Mouse (Mus musculus): ENCODE results near the gene Gadd45b. TPM values are rescaled to one million over a fixed set of nuclear protein-coding genes. Genes with fewer than 3 reads are reported as not detected.

Gadd45b gene
- polyA plus RNA-seq, 1 experiment from 2014 or later = 17.1 TPM

GRCm38 (mm10) chr10:80933421-80933979 lies 3.6 kb downstream of the Gadd45b start:
- H3K27ac ChIP-seq = peak overlapping the region; percentile 84
- peaks cover 93% of the 10 kb centered on the region for H3K4me1 ChIP-seq
- peaks cover 79% of the 10 kb centered on the region for H3K27me3 ChIP-seq (ENCODE audit: insufficient read depth, poor library complexity, severe bottlenecking)
- H3K36me3 ChIP-seq = no peaks in the 10 kb centered on the region
- peak overlapping the region; percentile 74 for H3K4me3 ChIP-seq
- no peak for DNase-seq (ENCODE audit: low spot score)
- 4% methylated on average over 21 of the region's 21 CpGs for WGBS
- no peaks in the 10 kb centered on the region for H3K9me3 ChIP-seq

GRCm38 (mm10) chr10:80934136-80934985 lies 4.5 kb downstream of the Gadd45b start:
- WGBS = 50% methylated on average over 14 of the region's 14 CpGs
- H3K4me3 ChIP-seq = no peak overlapping the region
- peaks cover 93% of the 10 kb centered on the region for H3K4me1 ChIP-seq
- 0 out of 2 replicates have a peak overlapping the region, but pooled peaks have one; percentile 31 for H3K27ac ChIP-seq
- no peaks in the 10 kb centered on the region for H3K36me3 ChIP-seq
- H3K27me3 ChIP-seq (ENCODE audit: insufficient read depth, poor library complexity, severe bottlenecking) = peaks cover 80% of the 10 kb centered on the region
- DNase-seq (ENCODE audit: low spot score) = no peak
- H3K9me3 ChIP-seq = no peaks in the 10 kb centered on the region

GRCm38 (mm10) chr10:80935241-80935640 lies 5.4 kb downstream of the Gadd45b start:
- 17% methylated on average over 3 of the region's 3 CpGs for WGBS
- peak overlapping the region; percentile 61; the same call in 1 of the 2 replicates for H3K4me3 ChIP-seq

GRCm38 (mm10) chr10:80935698-80936097 lies 5.8 kb downstream of the Gadd45b start:
- Histone ChIP-seq H3K36me3 (no peaks in the 10 kb centered on the region), H3K4me3 (peak overlapping the region; percentile 61), H3K27ac (peak overlapping the region; percentile 91), H3K9me3 (no peaks in the 10 kb centered on the region), H3K4me1 (peaks cover 96% of the 10 kb centered on the region), H3K27me3 (ENCODE audit: insufficient read depth, poor library complexity, severe bottlenecking) (peaks cover 76% of the 10 kb centered on the region)
- 8% methylated on average over 17 of the region's 17 CpGs for WGBS
- DNase-seq (ENCODE audit: low spot score) = no peak

More at GRCm38 (mm10) chr10:80935241-80935640, 5.4 kb downstream of the Gadd45b start:
- Histone ChIP-seq H3K27ac (peak overlapping the region; percentile 91), H3K4me1 (peaks cover 96% of the 10 kb centered on the region), H3K36me3 (no peaks in the 10 kb centered on the region), H3K9me3 (no peaks in the 10 kb centered on the region), H3K27me3 (ENCODE audit: insufficient read depth, poor library complexity, severe bottlenecking) (peaks cover 80% of the 10 kb centered on the region)
- no peak for DNase-seq (ENCODE audit: low spot score)

GRCm38 (mm10) chr10:80936135-80936809 lies 6.4 kb downstream of the Gadd45b start:
- H3K9me3 ChIP-seq = no peaks in the 10 kb centered on the region
- peaks cover 96% of the 10 kb centered on the region for H3K4me1 ChIP-seq
- peak overlapping the region; percentile 91 for H3K27ac ChIP-seq
- no peaks in the 10 kb centered on the region for H3K36me3 ChIP-seq
- H3K27me3 ChIP-seq (ENCODE audit: insufficient read depth, poor library complexity, severe bottlenecking) = peaks cover 71% of the 10 kb centered on the region
- 1% methylated on average over 37 of the region's 37 CpGs for WGBS
- DNase-seq (ENCODE audit: low spot score) = peak; percentile 86
- H3K4me3 ChIP-seq = peak overlapping the region; percentile 61

GRCm38 (mm10) chr10:80936810-80937164 lies 6.9 kb downstream of the Gadd45b start:
- Histone ChIP-seq H3K4me1 (peaks cover 96% of the 10 kb centered on the region), H3K27me3 (ENCODE audit: insufficient read depth, poor library complexity, severe bottlenecking) (peaks cover 65% of the 10 kb centered on the region), H3K9me3 (no peaks in the 10 kb centered on the region), H3K4me3 (peak overlapping the region; percentile 61), H3K27ac (peak overlapping the region; percentile 91), H3K36me3 (no peaks in the 10 kb centered on the region)
- DNase-seq (ENCODE audit: low spot score) = no peak
- WGBS = 13% methylated on average over 6 of the region's 6 CpGs

- Histone ChIP-seq H3K27me3 (ENCODE audit: insufficient read depth, poor library complexity, severe bottlenecking) (peaks cover 57% of the 10 kb centered on the region), H3K4me1 (peaks cover 92% of the 10 kb centered on the region), H3K4me3 (no peak overlapping the region), H3K27ac (peak overlapping the region; percentile 91), H3K9me3 (no peaks in the 10 kb centered on the region), H3K36me3 (no peaks in the 10 kb centered on the region)
- WGBS = 29% methylated on average over 8 of the region's 8 CpGs
- DNase-seq (ENCODE audit: low spot score) = no peak
These were observed 7.8 kb downstream of the Gadd45b start for GRCm38 (mm10) chr10:80937646-80938045.

- Histone ChIP-seq H3K27ac (peak overlapping the region; percentile 91), H3K4me1 (peaks cover 92% of the 10 kb centered on the region), H3K36me3 (no peaks in the 10 kb centered on the region), H3K9me3 (no peaks in the 10 kb centered on the region), H3K4me3 (peak overlapping the region; percentile 53), H3K27me3 (ENCODE audit: insufficient read depth, poor library complexity, severe bottlenecking) (peaks cover 43% of the 10 kb centered on the region)
- peak; percentile 88 for DNase-seq (ENCODE audit: low spot score)
- WGBS = 10% methylated on average over 15 of the region's 15 CpGs
These were observed 9.1 kb downstream of the Gadd45b start for GRCm38 (mm10) chr10:80938831-80939550.

- Histone ChIP-seq H3K27ac (peak overlapping the region; percentile 91), H3K36me3 (no peaks in the 10 kb centered on the region), H3K4me3 (peak overlapping the region; percentile 53), H3K4me1 (peaks cover 90% of the 10 kb centered on the region), H3K9me3 (no peaks in the 10 kb centered on the region), H3K27me3 (ENCODE audit: insufficient read depth, poor library complexity, severe bottlenecking) (peaks cover 37% of the 10 kb centered on the region)
- DNase-seq (ENCODE audit: low spot score) = peak; percentile 94
- 4% methylated on average over 28 of the region's 28 CpGs for WGBS
These were observed 9.8 kb downstream of the Gadd45b start for GRCm38 (mm10) chr10:80939671-80940070.

GRCm38 (mm10) chr10:80940320-80940987 lies 10.6 kb downstream of the Gadd45b start:
- 20% methylated on average over 8 of the region's 8 CpGs for WGBS
- Histone ChIP-seq H3K27me3 (ENCODE audit: insufficient read depth, poor library complexity, severe bottlenecking) (peaks cover 31% of the 10 kb centered on the region), H3K4me1 (peaks cover 85% of the 10 kb centered on the region), H3K4me3 (peak overlapping the region; percentile 53), H3K36me3 (no peaks in the 10 kb centered on the region), H3K9me3 (no peaks in the 10 kb centered on the region), H3K27ac (peak overlapping the region; percentile 91)
- DNase-seq (ENCODE audit: low spot score) = peak; percentile 96

- WGBS = 39% methylated on average over 2 of the region's 2 CpGs
- peaks cover 27% of the 10 kb centered on the region for H3K27me3 ChIP-seq (ENCODE audit: insufficient read depth, poor library complexity, severe bottlenecking)
- no peaks in the 10 kb centered on the region for H3K9me3 ChIP-seq
- DNase-seq (ENCODE audit: low spot score) = no peak
- H3K36me3 ChIP-seq = no peaks in the 10 kb centered on the region
- peak overlapping the region; percentile 53 for H3K4me3 ChIP-seq
- peaks cover 81% of the 10 kb centered on the region for H3K4me1 ChIP-seq
- H3K27ac ChIP-seq = peak overlapping the region; percentile 91
These were observed 11.1 kb downstream of the Gadd45b start for GRCm38 (mm10) chr10:80940988-80941347.

GRCm38 (mm10) chr10:80942919-80943318 lies 13.0 kb downstream of the Gadd45b start:
- peaks cover 78% of the 10 kb centered on the region for H3K4me1 ChIP-seq
- no peak for DNase-seq (ENCODE audit: low spot score)
- WGBS = 44% methylated on average over 8 of the region's 8 CpGs
- no peak overlapping the region for H3K4me3 ChIP-seq
- H3K27me3 ChIP-seq (ENCODE audit: insufficient read depth, poor library complexity, severe bottlenecking) = peaks cover 7% of the 10 kb centered on the region
- H3K36me3 ChIP-seq = no peaks in the 10 kb centered on the region
- H3K27ac ChIP-seq = peak overlapping the region; percentile 72; the same call in 1 of the 2 replicates
- H3K9me3 ChIP-seq = no peaks in the 10 kb centered on the region

Data from heart, embryonic 10.5 days (tissue).